Mouse (Mus musculus): Measurements from ENCODE around the gene Klk1b16. TPM values are rescaled to one million over a fixed set of nuclear protein-coding genes. Genes with fewer than 3 reads are reported as not detected.
A peak's percentile ranks its signal among the peaks of the same experiment; 100 is the strongest.
"Not testable (repeated sequence)": the region's sequence is repeated elsewhere in the genome, so short reads cannot be mapped to it uniquely, and the experiment has no call there.

Klk1b16 gene
- not detected in 2 replicates for polyA plus RNA-seq (2015; fragmentation: Nextera tagmentation; extraction: Ambion mirVana)

DNA sequence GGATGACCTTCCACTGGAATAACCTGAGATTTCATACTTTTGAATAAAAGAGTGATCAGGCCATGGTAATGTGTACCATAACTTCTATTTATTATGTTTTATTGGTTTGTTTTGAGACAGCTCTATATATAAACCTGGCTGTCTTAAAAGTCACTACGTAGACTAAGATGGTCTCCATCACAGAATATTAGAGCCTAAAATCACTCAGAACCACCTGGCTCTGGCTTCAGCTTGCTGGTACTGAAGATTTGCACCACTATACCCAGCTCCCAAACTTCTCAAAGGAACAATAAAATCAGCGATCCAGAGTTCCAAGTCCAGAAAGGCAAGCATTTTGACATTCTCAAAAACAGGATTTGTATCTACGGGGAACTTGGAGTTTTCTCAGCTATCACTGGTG, at the start of gene Klk1b16:
Gene Klk1b16 (plus strand): TSS at position 301 of the 400 bp plus-strand sequence.
- no peaks in the 10 kb centered on the region for H3K27me3 ChIP-seq (ENCODE audit: insufficient read depth, low read length)
- H3K4me1 ChIP-seq (replicated peaks; ENCODE audit: insufficient read depth, low read length) = no peaks in the 10 kb centered on the region
- 89% methylated on average over 3 of the region's 3 CpGs for WGBS
- H3K4me3 ChIP-seq (replicated peaks; ENCODE audit: low read depth, low read length) = no peak within 1 kb of the TSS
- no peak for TF ChIP-seq CTCF (IDR thresholded peaks at IDR 0.05; ENCODE audit: low read depth)
- no peak within 1 kb of the TSS for H3K27ac ChIP-seq
- no peak within 1 kb of the TSS for H3K4me2 ChIP-seq (ENCODE audit: low read length)
- no peak within 1 kb of the TSS for H3K9ac ChIP-seq (ENCODE audit: low read depth, low read length)
- H3K36me3 ChIP-seq (ENCODE audit: insufficient read depth, low read length) = no peaks in the 10 kb centered on the region
- H3K9me3 ChIP-seq (replicated peaks; ENCODE audit: low read length) = no peaks in the 10 kb centered on the region
- DNase-seq (ENCODE audit: low spot score) = no peak
- no peak for ATAC-seq (replicated peaks; ENCODE audit: low FRiP score, low read depth)

DNA sequence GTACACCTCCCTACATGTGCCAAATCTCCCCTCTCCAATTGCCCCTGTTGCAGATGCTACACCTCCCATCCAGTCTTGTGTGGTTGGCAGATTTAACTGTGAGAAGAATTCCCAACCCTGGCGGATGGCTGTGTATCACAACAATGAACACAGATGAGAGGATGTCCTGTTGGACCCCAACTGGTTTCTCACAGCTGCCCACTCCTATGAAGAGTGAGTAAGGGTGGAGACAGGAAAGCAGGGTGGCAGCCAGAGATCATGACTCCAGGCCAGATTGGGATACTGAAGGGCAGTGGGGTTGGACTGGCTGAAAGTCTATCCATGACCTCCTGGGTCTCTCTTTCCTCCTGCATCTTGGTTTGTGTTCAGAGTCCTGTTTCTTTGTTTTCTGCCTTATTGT, 40.5 kb upstream of the Klk1b16 start:
- Histone ChIP-seq H3K27me3 (ENCODE audit: insufficient read depth, low read length) (no peaks in the 10 kb centered on the region), H3K9me3 (replicated peaks; ENCODE audit: low read length) (no peaks in the 10 kb centered on the region), H3K36me3 (ENCODE audit: insufficient read depth, low read length) (no peaks in the 10 kb centered on the region), H3K4me2 (ENCODE audit: low read length) (no peak overlapping the region), H3K27ac (no peak overlapping the region), H3K9ac (ENCODE audit: low read depth, low read length) (no peak overlapping the region), H3K4me3 (replicated peaks; ENCODE audit: low read depth, low read length) (no peak overlapping the region), H3K4me1 (replicated peaks; ENCODE audit: insufficient read depth, low read length) (no peaks in the 10 kb centered on the region)
- ATAC-seq (replicated peaks; ENCODE audit: low FRiP score, low read depth) = no peak
- DNase-seq (ENCODE audit: low spot score) = no peak
- WGBS = 81% methylated on average over 1 of the region's 1 CpGs
- TF ChIP-seq CTCF (IDR thresholded peaks at IDR 0.05; ENCODE audit: low read depth) = no peak

DNA sequence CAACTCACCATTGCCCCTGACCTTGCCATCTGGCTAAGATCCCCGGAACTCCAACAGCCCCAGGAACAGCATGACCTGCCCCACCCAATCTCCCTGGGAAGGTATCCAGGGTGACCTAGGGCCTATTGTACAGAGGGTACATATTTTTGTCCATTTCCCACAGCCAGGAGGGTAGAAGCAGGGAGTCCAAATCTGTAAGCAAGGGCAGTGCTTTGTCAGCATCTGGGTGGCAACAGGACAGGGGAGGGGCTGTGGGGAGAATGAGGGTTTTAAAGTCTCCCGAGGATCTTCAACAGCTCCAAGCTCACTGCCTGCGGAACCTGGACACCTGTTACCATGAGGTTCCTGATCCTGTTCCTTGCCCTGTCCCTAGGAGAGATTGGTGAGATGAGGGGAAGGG, 34.5 kb upstream of the Klk1b16 start, which contains the start of gene Klk1b21:
Gene Klk1b21 (plus strand): TSS at position 301 of the 400 bp plus-strand sequence.
- H3K36me3 ChIP-seq (ENCODE audit: insufficient read depth, low read length); H3K9ac ChIP-seq (ENCODE audit: low read depth, low read length); H3K9me3 ChIP-seq (replicated peaks; ENCODE audit: low read length); H3K27me3 ChIP-seq (ENCODE audit: insufficient read depth, low read length); H3K4me1 ChIP-seq (replicated peaks; ENCODE audit: insufficient read depth, low read length); ATAC-seq (replicated peaks; ENCODE audit: low FRiP score, low read depth); DNase-seq (ENCODE audit: low spot score); H3K27ac ChIP-seq; H3K4me2 ChIP-seq (ENCODE audit: low read length); H3K4me3 ChIP-seq (replicated peaks; ENCODE audit: low read depth, low read length): not testable (repeated sequence)
- 69% methylated on average over 3 of the region's 3 CpGs for WGBS

DNA sequence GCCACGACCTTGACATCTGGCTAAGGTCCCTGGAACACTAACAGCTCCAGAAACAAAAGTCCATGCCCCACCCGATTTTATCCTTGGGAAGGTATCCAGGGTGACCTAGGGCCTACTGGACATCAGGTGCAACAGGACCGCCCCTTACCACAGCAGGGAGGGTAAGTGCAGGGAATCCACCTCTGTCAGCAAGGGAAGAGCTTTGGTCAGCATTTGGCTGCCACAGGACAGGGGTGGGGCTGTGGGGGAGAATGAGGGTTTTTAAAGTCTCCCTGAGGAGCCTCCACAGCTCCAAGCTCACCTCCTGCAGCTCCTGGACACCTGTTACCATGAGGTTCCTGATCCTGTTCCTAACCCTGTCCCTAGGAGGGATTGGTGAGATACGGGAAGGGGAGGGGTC, 24.2 kb upstream of the Klk1b16 start, which contains the start of gene Klk1b22:
Gene Klk1b22 (plus strand): TSS at position 301 of the 400 bp plus-strand sequence.
- Histone ChIP-seq H3K4me2 (ENCODE audit: low read length) (no peak within 1 kb of the TSS), H3K4me1 (replicated peaks; ENCODE audit: insufficient read depth, low read length) (no peaks in the 10 kb centered on the region), H3K9ac (ENCODE audit: low read depth, low read length) (no peak within 1 kb of the TSS), H3K27me3 (ENCODE audit: insufficient read depth, low read length) (no peaks in the 10 kb centered on the region), H3K36me3 (ENCODE audit: insufficient read depth, low read length) (no peaks in the 10 kb centered on the region), H3K4me3 (replicated peaks; ENCODE audit: low read depth, low read length) (no peak within 1 kb of the TSS), H3K9me3 (replicated peaks; ENCODE audit: low read length) (no peaks in the 10 kb centered on the region), H3K27ac (no peak within 1 kb of the TSS)
- no peak for DNase-seq (ENCODE audit: low spot score)
- TF ChIP-seq CTCF (IDR thresholded peaks at IDR 0.05; ENCODE audit: low read depth) = no peak
- 66% methylated on average over 4 of the region's 4 CpGs for WGBS
- no peak for ATAC-seq (replicated peaks; ENCODE audit: low FRiP score, low read depth)

DNA sequence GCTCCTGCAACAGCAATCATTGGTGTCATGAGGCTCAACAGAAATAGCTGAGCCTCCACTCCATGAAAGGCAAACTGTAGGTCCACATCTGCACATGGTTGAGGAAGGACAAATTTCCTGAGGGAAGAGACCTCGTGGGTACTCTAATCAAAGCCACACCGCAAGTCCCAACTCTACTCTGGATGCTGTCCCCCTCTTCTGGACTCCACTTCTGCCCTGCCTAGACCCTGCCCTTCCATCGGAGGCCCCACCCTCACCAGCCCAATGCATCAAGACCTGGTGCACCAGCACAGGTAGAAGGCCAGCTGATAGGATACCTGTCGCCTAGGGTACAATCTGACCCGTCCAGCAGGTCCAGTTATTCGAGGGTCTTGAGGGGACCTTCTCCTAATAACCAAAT, 13.1 kb upstream of the Klk1b16 start:
- H3K9ac ChIP-seq (ENCODE audit: low read depth, low read length) = no peak overlapping the region
- H3K27me3 ChIP-seq (ENCODE audit: insufficient read depth, low read length) = no peaks in the 10 kb centered on the region
- no peaks in the 10 kb centered on the region for H3K36me3 ChIP-seq (ENCODE audit: insufficient read depth, low read length)
- no peak overlapping the region for H3K4me2 ChIP-seq (ENCODE audit: low read length)
- ATAC-seq (replicated peaks; ENCODE audit: low FRiP score, low read depth) (no peak), DNase-seq (ENCODE audit: low spot score) (no peak)
- no peak for TF ChIP-seq CTCF (IDR thresholded peaks at IDR 0.05; ENCODE audit: low read depth)
- 88% methylated on average over 6 of the region's 6 CpGs for WGBS
- H3K4me1 ChIP-seq (replicated peaks; ENCODE audit: insufficient read depth, low read length) = no peaks in the 10 kb centered on the region
- no peak overlapping the region for H3K4me3 ChIP-seq (replicated peaks; ENCODE audit: low read depth, low read length)
- no peak overlapping the region for H3K27ac ChIP-seq
- H3K9me3 ChIP-seq (replicated peaks; ENCODE audit: low read length) = no peaks in the 10 kb centered on the region

DNA sequence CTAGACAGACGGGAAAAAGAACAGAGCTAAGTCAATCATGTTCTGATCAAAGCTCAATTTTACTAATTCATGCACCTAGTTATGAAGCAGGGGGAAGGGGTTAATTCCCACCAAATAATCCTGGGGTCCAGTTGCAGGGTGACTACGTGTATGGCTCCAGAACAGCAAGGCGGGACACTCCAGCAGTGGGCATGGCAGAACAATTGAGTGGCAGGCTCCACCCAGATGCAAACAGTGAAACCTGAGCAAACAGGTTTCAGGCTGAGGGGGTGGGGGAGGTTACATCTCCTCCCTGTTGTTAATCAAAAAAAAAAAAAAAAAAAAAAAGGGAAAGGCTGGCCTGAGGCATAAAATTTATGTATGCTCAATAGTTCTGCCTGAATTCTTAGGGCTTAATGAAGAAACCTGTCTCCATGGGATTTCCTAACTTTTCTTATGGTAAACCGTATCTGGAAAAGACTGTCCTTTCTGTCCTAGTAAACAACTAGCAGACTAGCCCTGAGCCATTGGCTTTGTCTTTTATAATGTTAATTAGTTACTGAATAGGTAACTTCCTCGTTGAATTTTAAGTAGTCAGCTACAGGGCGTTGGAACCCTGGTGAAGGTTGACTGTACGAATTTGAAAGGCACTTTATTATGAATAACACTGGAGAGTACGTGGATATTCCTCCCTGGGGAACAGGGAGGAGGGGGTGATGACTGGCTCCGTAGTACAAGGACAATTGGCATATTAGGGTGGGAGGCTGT, 42.9 kb downstream of the Klk1b16 start:
- Histone ChIP-seq H3K27me3 (ENCODE audit: insufficient read depth, low read length) (no peaks in the 10 kb centered on the region), H3K9me3 (replicated peaks; ENCODE audit: low read length) (no peaks in the 10 kb centered on the region), H3K9ac (ENCODE audit: low read depth, low read length) (no peak overlapping the region), H3K4me2 (ENCODE audit: low read length) (0 out of 2 replicates have a peak overlapping the region, but pooled peaks have one; percentile 10), H3K4me3 (replicated peaks; ENCODE audit: low read depth, low read length) (no peak overlapping the region), H3K36me3 (ENCODE audit: insufficient read depth, low read length) (no peaks in the 10 kb centered on the region), H3K27ac (peak overlapping the region; percentile 57; the same call in 1 of the 2 replicates), H3K4me1 (replicated peaks; ENCODE audit: insufficient read depth, low read length) (no peaks in the 10 kb centered on the region; the same call in 1 of the 2 replicates)
- peak; percentile 14 for DNase-seq (ENCODE audit: low spot score)
- ATAC-seq (replicated peaks; ENCODE audit: low FRiP score, low read depth) = peak; percentile 54
- TF ChIP-seq CTCF (IDR thresholded peaks at IDR 0.05; ENCODE audit: low read depth) = no peak
- 41% methylated on average over 9 of the region's 9 CpGs for WGBS

Data from kidney, postnatal 0 days (tissue).